Mouse (Mus musculus): Measurements from ENCODE around the gene Gm10645. TPM values are rescaled to one million over a fixed set of nuclear protein-coding genes. Genes with fewer than 3 reads are reported as not detected.

The Gm10645 gene
- total RNA-seq, 2 experiments from 2014 or later: 1.6 to 2.3 TPM

DNA sequence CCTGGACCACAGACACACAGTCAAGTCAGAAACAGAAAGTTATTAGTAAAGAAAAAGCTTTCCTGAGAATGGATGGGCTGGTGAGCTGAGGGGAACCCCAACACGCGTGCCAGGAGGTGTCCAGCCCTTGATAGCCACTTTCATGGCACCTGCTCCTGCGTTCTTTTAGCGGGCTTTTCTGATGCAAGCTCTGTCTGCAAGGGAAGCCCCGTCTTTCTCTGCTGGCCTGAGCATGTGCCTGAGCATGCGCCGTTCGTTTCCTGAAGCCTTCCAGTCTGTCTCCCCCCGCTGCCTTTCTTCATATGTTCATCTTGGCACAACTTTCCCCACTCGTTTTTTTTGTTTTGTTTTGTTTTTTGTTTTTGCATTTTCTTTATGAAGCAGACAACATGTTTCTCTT, 9.7 kb upstream of the Gm10645 start:
- intact Hi-C loops (cut with DNase I): no loop called here
- no peak for DNase-seq (ENCODE audit: low spot score in 2 of 2)

- intact Hi-C loops (cut with DNase I): no loop called here
- DNase-seq (ENCODE audit: low spot score in 2 of 2): no peak
Observed at GRCm38 (mm10) chr8:83170894-83171293, 4.9 kb upstream of the Gm10645 start.

DNA sequence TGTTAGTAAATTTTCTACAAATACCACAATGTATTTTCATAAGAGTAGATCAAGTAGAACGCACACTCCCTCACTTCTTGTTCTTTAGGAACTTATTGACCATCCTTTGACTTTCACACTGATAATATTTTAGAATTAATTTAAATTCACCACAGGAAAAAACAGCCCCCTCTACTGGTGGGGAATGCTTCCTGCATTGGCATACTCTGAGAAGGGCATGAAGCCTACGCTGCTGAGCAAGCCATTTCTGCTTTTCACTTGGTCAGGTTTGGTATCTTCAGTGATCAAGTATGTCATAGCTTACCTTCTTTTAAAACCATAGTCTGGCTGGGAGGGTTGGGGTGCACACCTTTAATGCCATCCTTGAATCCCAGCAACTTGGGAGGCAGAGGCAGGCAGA, 3.7 kb upstream of the Gm10645 start:
- DNase-seq (ENCODE audit: low spot score in 2 of 2): no peak
- intact Hi-C loops (cut with DNase I): loop anchor here (5.0 to 10.0 kb wide), 4 partner anchors 33 to 307 kb away; partner anchors contain the start of genes Elmod2 and Rnf150

- intact Hi-C loops (cut with DNase I): loop anchor here (5.0 to 10.0 kb wide), 4 partner anchors 33 to 307 kb away; partner anchors contain the start of genes Elmod2 and Rnf150
- no peak for DNase-seq (ENCODE audit: low spot score in 2 of 2)
Observed at GRCm38 (mm10) chr8:83169127-83169526, 3.2 kb upstream of the Gm10645 start.

DNA sequence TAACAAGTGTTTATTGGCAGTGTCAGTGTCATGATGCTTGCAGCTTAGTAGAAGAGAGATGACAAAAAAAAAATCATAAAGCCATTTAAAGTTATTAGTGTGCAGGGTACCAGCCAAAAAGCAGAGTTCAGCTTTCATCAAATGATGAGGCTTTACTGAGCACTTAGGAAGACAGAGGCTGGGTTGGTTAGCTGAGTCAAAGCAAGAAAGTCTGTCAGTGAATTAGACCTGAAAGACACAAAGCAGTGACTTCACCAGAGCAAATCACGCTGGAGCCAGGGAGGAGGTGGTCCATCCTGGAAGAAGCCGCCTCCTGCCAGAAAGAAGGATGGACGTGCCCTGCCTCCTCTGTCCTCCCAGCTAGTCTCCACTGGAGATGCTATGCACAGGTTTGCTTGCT, 2.0 kb upstream of the Gm10645 start:
- no peak for DNase-seq (ENCODE audit: low spot score in 2 of 2)
- intact Hi-C loops (cut with DNase I): loop anchor here (5.0 to 10.0 kb wide), 4 partner anchors 34 to 306 kb away; partner anchors contain the start of genes Elmod2 and Rnf150

DNA sequence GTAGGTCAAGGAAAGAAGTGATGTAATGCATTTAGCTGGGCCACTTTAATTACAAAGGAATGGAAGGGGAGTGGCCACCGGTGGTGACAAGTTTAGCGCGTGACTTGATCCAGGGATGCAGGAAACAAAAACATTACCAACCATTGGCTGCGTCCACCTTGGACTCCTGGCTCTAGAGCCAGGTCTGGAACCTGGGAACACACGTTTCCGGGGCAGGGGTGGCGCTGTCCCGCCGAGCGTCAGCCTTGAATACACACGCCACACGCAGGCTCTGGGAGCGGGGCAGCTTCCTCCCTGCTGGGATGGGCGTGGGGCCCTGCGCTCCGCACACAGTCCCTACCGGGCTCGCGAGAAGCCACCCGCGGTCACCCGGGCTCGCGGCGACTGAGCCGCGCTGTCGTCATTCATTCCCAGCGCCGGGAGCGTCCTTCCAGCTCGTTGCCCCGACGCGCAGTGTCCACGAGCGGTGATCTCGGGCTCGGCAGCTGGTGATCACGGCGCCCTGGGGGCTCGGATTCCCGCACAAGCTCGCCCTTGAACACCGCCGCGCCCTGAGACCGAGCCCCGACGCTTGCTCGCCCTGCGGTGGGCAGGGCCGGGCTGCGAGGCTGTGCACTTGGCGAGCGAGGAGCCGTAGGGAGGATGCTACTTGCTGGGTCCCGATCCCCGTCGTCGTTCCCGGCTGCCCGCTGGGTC, 587 bp downstream of the Gm10645 start, which contains the start of gene Tbc1d9:
TSS of gene Tbc1d9 (plus strand) at position 118 of the 696 bp plus-strand sequence.
- intact Hi-C loops (cut with DNase I): loop anchor here (5.0 to 10.0 kb wide), 4 partner anchors 37 to 303 kb away; partner anchors contain the start of genes Elmod2 and Rnf150

DNA sequence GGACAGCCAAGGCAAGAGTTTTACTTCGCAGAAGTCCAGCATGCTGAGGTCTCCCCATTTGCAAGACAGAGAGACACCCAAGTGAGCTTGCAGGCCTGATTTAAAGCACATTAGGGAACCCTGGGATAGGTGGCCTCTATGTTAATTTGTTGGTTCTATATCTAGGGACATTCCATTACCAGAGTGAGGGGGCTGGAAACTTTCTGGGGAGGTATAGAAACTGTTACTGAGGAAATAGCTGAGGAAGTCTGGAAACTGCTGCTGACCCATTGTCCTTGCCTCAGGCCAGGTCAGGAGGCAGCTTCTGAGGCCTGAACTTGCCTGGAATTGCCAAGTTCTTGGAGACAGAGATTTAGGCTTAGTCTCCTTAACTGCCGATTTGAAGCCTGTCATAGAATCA, 5.4 kb downstream of the Gm10645 start:
- intact Hi-C loops (cut with DNase I): loop anchor here (10.0 kb wide), 1 partner anchor 174 kb away; the partner anchor contains the start of gene Elmod2
- no peak for DNase-seq (ENCODE audit: low spot score in 2 of 2)

More for the DNA sequence above, 587 bp downstream of the Gm10645 start, which contains the start of gene Tbc1d9:
- peak; percentile 75 to 80 for DNase-seq (ENCODE audit: low spot score in 2 of 2)

GRCm38 (mm10) chr8:83159615-83160014, 6.4 kb downstream of the Gm10645 start:
- intact Hi-C loops (cut with DNase I): loop anchor here (10.0 kb wide), 1 partner anchor 175 kb away; the partner anchor contains the start of gene Elmod2
- DNase-seq (ENCODE audit: low spot score in 2 of 2): no peak

DNA sequence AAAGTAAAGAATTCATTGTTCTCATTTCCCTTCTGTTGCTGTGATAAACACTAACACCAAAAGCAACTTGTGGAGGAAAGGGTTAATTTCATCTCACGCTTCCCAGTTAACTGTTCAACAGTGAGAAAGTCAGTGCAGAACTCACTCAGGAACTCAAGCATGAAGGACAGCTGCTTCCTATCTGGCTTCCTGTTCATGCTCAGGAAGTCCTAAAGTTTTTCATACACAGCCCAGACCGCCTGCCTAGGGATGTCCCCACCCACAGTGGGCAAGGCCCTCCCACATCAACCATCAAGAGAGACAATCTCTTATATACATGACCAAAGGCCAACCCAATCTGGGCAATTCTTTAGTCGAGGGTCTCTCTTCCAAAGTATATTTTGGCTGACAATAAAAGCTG, 7.0 kb downstream of the Gm10645 start:
- no peak for DNase-seq (ENCODE audit: low spot score in 2 of 2)
- intact Hi-C loops (cut with DNase I): no loop called here

DNA sequence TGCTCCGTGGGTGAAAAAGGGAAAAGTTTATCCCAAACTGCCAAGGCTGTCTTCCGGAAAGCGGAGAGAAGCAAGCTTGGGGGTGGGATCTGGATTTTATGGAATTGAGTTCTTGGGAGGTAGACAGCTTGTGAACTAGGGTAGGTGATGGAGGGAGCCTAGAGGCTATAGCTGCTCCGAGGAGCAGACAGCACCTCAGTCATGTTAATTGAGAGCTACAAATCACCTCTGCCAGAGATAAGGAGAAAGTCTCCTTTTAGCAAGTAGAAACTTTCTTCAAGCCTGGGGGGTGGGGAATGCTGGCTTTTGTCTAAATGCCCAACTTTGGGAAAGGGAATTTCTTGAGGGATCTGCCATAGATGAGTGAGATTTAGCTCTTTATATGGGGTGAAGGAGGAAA, 10.9 kb downstream of the Gm10645 start:
- intact Hi-C loops (cut with DNase I): no loop called here
- DNase-seq (ENCODE audit: low spot score in 2 of 2): no peak

DNA sequence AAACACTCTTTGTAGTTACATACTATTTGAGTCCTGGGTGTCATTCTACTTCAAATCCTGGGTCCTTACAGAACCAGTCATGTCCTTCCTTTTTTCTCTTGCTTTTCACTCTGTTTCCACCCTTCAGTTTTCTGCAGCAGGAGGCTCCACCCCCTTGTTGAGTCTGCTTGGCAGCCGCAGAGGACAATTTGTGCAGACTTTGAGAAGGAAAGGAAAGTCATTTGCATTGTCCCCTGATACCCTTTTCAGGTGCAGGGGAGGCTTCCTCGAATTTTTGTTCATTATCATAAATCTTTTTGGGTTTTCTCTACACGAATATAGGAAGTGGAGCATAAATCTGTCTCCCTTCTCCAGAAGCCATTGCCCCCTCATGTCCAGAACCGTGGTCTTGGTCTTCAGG, 13.5 kb downstream of the Gm10645 start:
- no peak for DNase-seq (ENCODE audit: low spot score in 2 of 2)
- intact Hi-C loops (cut with DNase I): no loop called here

- intact Hi-C loops (cut with DNase I): no loop called here
Observed at GRCm38 (mm10) chr8:83152055-83152454, 13.9 kb downstream of the Gm10645 start.

DNA sequence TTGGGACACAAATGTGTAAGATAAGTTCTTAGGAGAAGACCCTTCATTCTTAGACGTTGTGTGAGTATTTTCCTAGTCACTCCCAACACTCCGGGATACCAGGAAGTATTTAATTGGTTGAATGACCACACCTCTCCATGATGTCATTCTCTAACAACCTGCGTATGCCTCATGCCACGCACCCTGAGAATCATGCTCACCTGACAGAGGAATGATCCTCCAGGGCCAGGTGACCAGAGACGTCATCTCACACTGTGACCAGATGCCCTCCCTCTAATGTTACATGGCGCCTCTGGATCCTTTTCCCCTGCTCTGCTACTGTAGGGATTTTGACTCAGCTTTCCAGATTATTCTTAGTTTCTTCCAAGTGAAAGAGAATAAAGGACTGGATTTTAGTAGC, 16.8 kb downstream of the Gm10645 start:
- intact Hi-C loops (cut with DNase I): no loop called here
- DNase-seq (ENCODE audit: low spot score in 2 of 2): no peak

More at GRCm38 (mm10) chr8:83152055-83152454, 13.9 kb downstream of the Gm10645 start:
- no peak for DNase-seq (ENCODE audit: low spot score in 2 of 2)

DNA sequence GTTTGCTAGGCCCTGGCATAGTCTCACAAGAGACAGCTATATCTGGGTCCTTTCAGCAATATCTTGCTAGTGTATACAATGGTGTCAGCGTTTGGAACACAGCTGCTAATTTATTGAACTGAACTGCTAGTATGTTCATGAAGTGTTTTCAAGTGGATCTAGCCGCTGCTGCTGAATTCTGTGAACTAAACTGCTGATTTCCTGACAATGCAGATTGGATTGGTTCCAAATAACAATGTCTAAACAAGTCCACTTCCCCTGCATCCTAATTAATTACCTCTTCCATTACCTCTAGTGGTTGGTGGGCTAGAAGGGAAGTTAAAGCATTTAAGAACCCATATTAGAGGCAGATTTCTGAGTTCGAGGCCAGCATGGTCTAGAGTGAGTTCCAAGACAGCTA, 20.5 kb downstream of the Gm10645 start:
- intact Hi-C loops (cut with DNase I): no loop called here
- no peak for DNase-seq (ENCODE audit: low spot score in 2 of 2)

DNA sequence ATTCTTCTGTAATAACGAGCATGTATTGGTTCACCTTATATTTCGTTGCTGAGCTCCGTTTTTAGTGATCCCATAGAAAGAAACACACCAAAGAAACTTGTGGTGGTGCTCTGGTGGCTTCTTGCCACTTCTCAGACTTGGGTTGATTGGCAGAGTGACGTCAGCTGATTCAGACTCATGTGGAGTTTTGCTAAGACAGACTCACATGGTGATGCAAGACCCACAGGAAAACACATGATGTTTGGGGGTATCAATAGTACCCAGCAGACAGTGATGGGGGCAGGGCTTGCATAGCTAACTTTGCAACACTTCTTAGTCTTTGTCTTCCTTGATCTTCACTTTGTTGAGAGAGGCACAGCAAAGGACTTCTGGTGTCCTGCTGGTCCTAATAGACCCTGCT, 21.4 kb downstream of the Gm10645 start:
- intact Hi-C loops (cut with DNase I): no loop called here

DNA sequence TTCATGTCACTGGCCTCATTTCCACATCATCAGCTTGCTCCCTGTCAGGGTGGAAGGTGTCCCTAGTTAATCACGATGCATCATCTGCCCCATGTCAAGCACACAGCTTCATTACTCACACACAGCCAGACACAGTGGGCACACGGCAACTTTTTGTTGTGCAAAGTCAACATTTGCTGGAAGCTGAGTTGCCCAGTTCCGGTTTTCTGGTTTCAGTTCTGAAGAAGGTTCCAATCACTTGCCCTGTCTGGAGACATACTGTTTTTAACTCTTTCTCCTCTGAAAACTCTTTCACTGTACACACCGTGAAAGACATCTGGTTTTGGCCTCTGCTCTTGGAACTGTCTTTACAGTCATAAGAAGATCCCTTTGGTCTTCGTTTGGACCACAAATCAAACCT, 24.6 kb downstream of the Gm10645 start:
- DNase-seq (ENCODE audit: low spot score in 2 of 2): no peak
- intact Hi-C loops (cut with DNase I): no loop called here

More for the DNA sequence above, 21.4 kb downstream of the Gm10645 start:
- DNase-seq (ENCODE audit: low spot score in 2 of 2): no peak

DNA sequence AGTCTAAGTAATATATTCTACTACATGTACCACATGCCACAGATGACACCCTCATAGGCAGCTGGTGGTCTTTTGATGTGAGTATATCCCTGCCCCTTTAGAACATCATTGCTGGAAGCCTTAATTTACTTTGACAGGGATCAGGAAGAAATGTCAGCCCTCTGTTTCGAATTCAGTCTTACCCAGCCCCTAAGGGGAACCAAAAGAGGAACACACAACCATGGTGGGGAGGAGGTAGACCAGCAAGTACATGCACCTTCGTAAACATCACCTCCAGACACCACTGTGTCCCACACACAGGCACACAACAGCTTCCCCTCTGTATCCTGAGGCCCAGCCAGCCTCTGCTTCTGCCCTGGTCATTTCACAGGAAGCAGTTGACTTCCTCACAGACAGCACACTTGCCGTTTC, 25.3 kb downstream of the Gm10645 start:
- DNase-seq (ENCODE audit: low spot score in 2 of 2): no peak
- intact Hi-C loops (cut with DNase I): no loop called here

DNA sequence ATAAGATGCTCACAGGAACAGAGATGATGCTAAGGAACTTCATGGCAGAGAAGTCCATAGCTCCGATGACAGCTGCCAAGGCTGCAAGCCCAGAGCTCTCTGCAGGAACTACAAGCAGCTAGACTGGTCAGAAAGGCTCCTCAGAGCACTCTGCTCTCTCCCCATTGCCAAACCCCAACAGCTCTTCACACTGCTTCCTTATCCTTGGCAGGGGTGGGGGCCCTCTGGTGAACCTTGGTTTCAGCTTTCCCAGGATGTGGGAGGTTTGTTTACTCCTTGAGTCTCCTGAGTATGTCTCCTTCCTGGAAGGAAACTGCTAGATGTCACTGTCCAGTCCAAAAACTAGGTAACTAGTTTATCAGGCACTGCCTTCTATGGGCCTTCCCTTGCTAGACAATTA, 25.9 kb downstream of the Gm10645 start:
- intact Hi-C loops (cut with DNase I): no loop called here
- no peak for DNase-seq (ENCODE audit: low spot score in 2 of 2)

DNA sequence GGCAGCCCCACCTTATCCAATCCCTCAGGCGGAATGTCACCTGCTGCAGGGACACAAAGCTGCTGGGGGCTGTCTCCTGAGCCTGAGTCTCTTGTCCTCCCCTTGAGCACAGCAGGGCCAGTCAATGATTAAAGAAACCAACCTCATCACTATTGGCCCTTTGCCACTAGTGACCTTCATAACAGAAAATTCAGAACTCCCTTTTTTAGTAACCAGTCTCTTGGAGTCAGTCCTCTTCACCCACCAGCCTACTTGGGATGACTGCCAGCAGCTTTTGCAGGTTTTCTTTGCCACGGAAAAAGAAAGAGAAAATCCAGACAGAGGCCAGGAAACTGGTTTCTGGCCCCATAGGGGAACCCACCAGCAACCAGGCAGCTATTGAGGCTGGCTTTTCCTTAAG, 30.9 kb downstream of the Gm10645 start:
- DNase-seq (ENCODE audit: low spot score in 2 of 2): no peak
- intact Hi-C loops (cut with DNase I): no loop called here
